Mouse (Mus musculus) midbrain, embryonic 10.5 days (tissue): ENCODE data around the gene Cks2. TPM values are rescaled to one million over a fixed set of nuclear protein-coding genes. Genes with fewer than 3 reads are reported as not detected.
A peak's percentile ranks its signal among the peaks of the same experiment; 100 is the strongest.

Experiments
- DNase-seq: peaks from one replicate; pipeline ENCODE4 v3.0.0-alpha.2; 2017; ENCODE audit warnings: low spot score
- H3K27ac ChIP-seq: fragments of 300-500 bp; sonication (generic); replicated peaks from 2 replicates; pipeline ENCODE4 v1.5.1; 2016; ENCODE audit warnings: mild to moderate bottlenecking
- H3K27me3 ChIP-seq: fragments of 300-500 bp; sonication (generic); 2 replicates; pipeline ENCODE4 v1.6.1; 2016; ENCODE audit warnings: low read depth, mild to moderate bottlenecking; ENCODE audit not compliant: poor library complexity, severe bottlenecking
- H3K36me3 ChIP-seq: fragments of 300-500 bp; sonication (generic); 2 replicates; pipeline ENCODE4 v1.6.1; 2016; ENCODE audit warnings: mild to moderate bottlenecking, moderate library complexity
- H3K4me1 ChIP-seq: fragments of 300-500 bp; sonication (generic); 2 replicates; pipeline ENCODE4 v1.6.1; 2016
- H3K4me3 ChIP-seq: fragments of 300-500 bp; sonication (generic); 2 replicates; pipeline ENCODE4 v1.5.1; 2016; ENCODE audit warnings: mild to moderate bottlenecking, moderate library complexity
- H3K9me3 ChIP-seq: fragments of 300-500 bp; sonication (generic); replicated peaks from 2 replicates; pipeline ENCODE4 v1.6.1; 2016; ENCODE audit warnings: mild to moderate bottlenecking
- WGBS: fragments of 180-500 bp; shearing (Covaris S2); methylation state at CpG from one replicate; pipeline ENCODE4 v1.1.7; 2016; 5-methylcytosine and 5-hydroxymethylcytosine counted together
- polyA plus RNA-seq: library from polyadenylated mRNA; unstranded; fragments of >200 nt; fragmentation: Nextera tagmentation; extraction: Ambion mirVana; gene quantifications from 2 replicates; pipeline ENCODE4 v1.2.1, GENCODE M21; 2016

The Cks2 gene
- 362 and 427 TPM in 2 replicates for polyA plus RNA-seq

GRCm38 (mm10) chr13:51644829-51645789 lies at the start of gene Cks2:
TSS of gene Cks2 (plus strand) at chr13:51645232.
- Histone ChIP-seq H3K36me3 (peaks cover 7% of the 10 kb centered on the region), H3K4me3 (peak within 1 kb of the TSS; percentile 88), H3K27me3 (no peaks in the 10 kb centered on the region), H3K27ac (peak within 1 kb of the TSS; percentile 98), H3K9me3 (no peaks in the 10 kb centered on the region), H3K4me1 (peaks cover 41% of the 10 kb centered on the region)
- under 1% methylated on average over 83 of the region's 83 CpGs for WGBS
- DNase-seq = peak; percentile 99

- WGBS = 40% methylated on average over 11 of the region's 11 CpGs
- H3K9me3 ChIP-seq = no peaks in the 10 kb centered on the region
- no peak for DNase-seq
- peaks cover 16% of the 10 kb centered on the region for H3K4me1 ChIP-seq
- H3K4me3 ChIP-seq = peak overlapping the region; percentile 69
- peaks cover 27% of the 10 kb centered on the region for H3K27me3 ChIP-seq
- no peak overlapping the region for H3K27ac ChIP-seq
- no peaks in the 10 kb centered on the region for H3K36me3 ChIP-seq
Observed at GRCm38 (mm10) chr13:51595404-51595803, 49.6 kb upstream of the Cks2 start.

- DNase-seq = no peak
- H3K27ac ChIP-seq = no peak overlapping the region
- H3K4me3 ChIP-seq = no peak overlapping the region
- H3K9me3 ChIP-seq = no peaks in the 10 kb centered on the region
- peaks cover 27% of the 10 kb centered on the region for H3K27me3 ChIP-seq
- H3K4me1 ChIP-seq = peaks cover 20% of the 10 kb centered on the region
- WGBS = 79% methylated on average over 2 of the region's 2 CpGs
- H3K36me3 ChIP-seq = no peaks in the 10 kb centered on the region
Observed at GRCm38 (mm10) chr13:51598063-51598462, 47.0 kb upstream of the Cks2 start.

- H3K9me3 ChIP-seq = no peaks in the 10 kb centered on the region
- H3K4me1 ChIP-seq = peaks cover 18% of the 10 kb centered on the region
- H3K27ac ChIP-seq = no peak overlapping the region
- WGBS = 92% methylated on average over 8 of the region's 8 CpGs
- no peaks in the 10 kb centered on the region for H3K36me3 ChIP-seq
- H3K4me3 ChIP-seq = no peak overlapping the region
- DNase-seq = no peak
- H3K27me3 ChIP-seq = peaks cover 18% of the 10 kb centered on the region
Observed at GRCm38 (mm10) chr13:51600169-51600568, 44.9 kb upstream of the Cks2 start.

GRCm38 (mm10) chr13:51602764-51603163 lies 42.3 kb upstream of the Cks2 start:
- Histone ChIP-seq H3K27me3 (no peaks in the 10 kb centered on the region), H3K27ac (peak overlapping the region; percentile 70), H3K36me3 (no peaks in the 10 kb centered on the region), H3K4me1 (peaks cover 15% of the 10 kb centered on the region), H3K9me3 (no peaks in the 10 kb centered on the region), H3K4me3 (no peak overlapping the region)
- WGBS = 86% methylated on average over 8 of the region's 8 CpGs
- DNase-seq = no peak

- H3K27me3 ChIP-seq = no peaks in the 10 kb centered on the region
- peaks cover 15% of the 10 kb centered on the region for H3K4me1 ChIP-seq
- WGBS = 45% methylated on average over 16 of the region's 16 CpGs
- no peaks in the 10 kb centered on the region for H3K9me3 ChIP-seq
- peak overlapping the region; percentile 70 for H3K27ac ChIP-seq
- H3K4me3 ChIP-seq = peak overlapping the region; percentile 28
- DNase-seq = peak; percentile 68
- no peaks in the 10 kb centered on the region for H3K36me3 ChIP-seq
Observed at GRCm38 (mm10) chr13:51603221-51603893, 41.7 kb upstream of the Cks2 start.

GRCm38 (mm10) chr13:51603894-51604244 lies 41.2 kb upstream of the Cks2 start:
- Histone ChIP-seq H3K4me1 (peaks cover 15% of the 10 kb centered on the region), H3K36me3 (no peaks in the 10 kb centered on the region), H3K4me3 (peak overlapping the region; percentile 28; the same call in 1 of the 2 replicates), H3K9me3 (no peaks in the 10 kb centered on the region), H3K27ac (peak overlapping the region; percentile 70), H3K27me3 (no peaks in the 10 kb centered on the region)
- peak; percentile 34 for DNase-seq
- WGBS = 37% methylated on average over 4 of the region's 4 CpGs

GRCm38 (mm10) chr13:51609231-51609630 lies 35.8 kb upstream of the Cks2 start:
- no peaks in the 10 kb centered on the region for H3K9me3 ChIP-seq

GRCm38 (mm10) chr13:51611060-51611459 lies 34.0 kb upstream of the Cks2 start:
- WGBS = 26% methylated on average over 9 of the region's 9 CpGs
- Histone ChIP-seq H3K36me3 (no peaks in the 10 kb centered on the region), H3K27ac (no peak overlapping the region), H3K4me1 (peaks cover 17% of the 10 kb centered on the region), H3K27me3 (no peaks in the 10 kb centered on the region), H3K4me3 (no peak overlapping the region), H3K9me3 (no peaks in the 10 kb centered on the region)
- DNase-seq = no peak

More at GRCm38 (mm10) chr13:51609231-51609630, 35.8 kb upstream of the Cks2 start:
- no peak overlapping the region for H3K27ac ChIP-seq
- DNase-seq = no peak
- no peaks in the 10 kb centered on the region for H3K36me3 ChIP-seq
- H3K4me1 ChIP-seq = peaks cover 11% of the 10 kb centered on the region
- 99% methylated on average over 7 of the region's 7 CpGs for WGBS
- H3K4me3 ChIP-seq = no peak overlapping the region
- H3K27me3 ChIP-seq = no peaks in the 10 kb centered on the region

- Histone ChIP-seq H3K4me1 (peaks cover 22% of the 10 kb centered on the region), H3K4me3 (no peak overlapping the region), H3K27ac (no peak overlapping the region), H3K27me3 (no peaks in the 10 kb centered on the region), H3K9me3 (no peaks in the 10 kb centered on the region), H3K36me3 (no peaks in the 10 kb centered on the region)
- WGBS = 57% methylated on average over 5 of the region's 5 CpGs
- no peak for DNase-seq
Observed at GRCm38 (mm10) chr13:51611500-51611899, 33.5 kb upstream of the Cks2 start.

- no peak for DNase-seq
- H3K4me1 ChIP-seq = peaks cover 38% of the 10 kb centered on the region
- no peaks in the 10 kb centered on the region for H3K9me3 ChIP-seq
- 75% methylated on average over 10 of the region's 10 CpGs for WGBS
- H3K27ac ChIP-seq = no peak overlapping the region; the same call in 1 of the 2 replicates
- no peaks in the 10 kb centered on the region for H3K27me3 ChIP-seq
- no peak overlapping the region for H3K4me3 ChIP-seq
- H3K36me3 ChIP-seq = no peaks in the 10 kb centered on the region
Observed at GRCm38 (mm10) chr13:51615815-51616214, 29.2 kb upstream of the Cks2 start.

- Histone ChIP-seq H3K4me1 (peaks cover 30% of the 10 kb centered on the region), H3K4me3 (no peak overlapping the region), H3K27me3 (no peaks in the 10 kb centered on the region), H3K9me3 (no peaks in the 10 kb centered on the region), H3K36me3 (no peaks in the 10 kb centered on the region), H3K27ac (no peak overlapping the region)
- DNase-seq = no peak
- WGBS = 13% methylated on average over 12 of the region's 12 CpGs
Observed at GRCm38 (mm10) chr13:51616417-51617044, 28.5 kb upstream of the Cks2 start.
